Mouse (Mus musculus) lung, adult 2 months (tissue): Measurements from ENCODE around the gene Olfr222. TPM values are rescaled to one million over a fixed set of nuclear protein-coding genes. Genes with fewer than 3 reads are reported as not detected.

ENCODE experiments used
- DNase-seq: peaks from one replicate; pipeline ENCODE4 v3.0.0; 2022
- H3K4me1 ChIP-seq: fragments of 200-500 bp; 2 replicates; pipeline ENCODE4 v1.6.1; 2011; ENCODE audit warnings: low read length; ENCODE audit not compliant: control insufficient read depth, insufficient read depth
- H3K4me3 ChIP-seq: fragments of 200-500 bp; replicated peaks from 2 replicates; pipeline ENCODE3; 2011; ENCODE audit warnings: low read depth, mild to moderate bottlenecking, control low read depth, low read length; ENCODE audit errors: extremely low read depth
- CTCF ChIP-seq: fragments of 200-500 bp; IDR thresholded peaks from 2 replicates; pipeline ENCODE4 v1.5.1; 2011; ENCODE audit warnings: mild to moderate bottlenecking, low read length, control low read depth; ENCODE audit not compliant: insufficient read depth
- POLR2A ChIP-seq: fragments of 200-500 bp; IDR thresholded peaks from 2 replicates; pipeline ENCODE4 v1.6.1; 2011; ENCODE audit warnings: low read depth, mild to moderate bottlenecking, control low read depth, low read length, borderline replicate concordance; ENCODE audit errors: extremely low read depth
- WGBS: fragments of 180-500 bp; shearing (Covaris S2); methylation state at CpG from one replicate; pipeline ENCODE4 v1.1.7; 2018; 5-methylcytosine and 5-hydroxymethylcytosine counted together
- polyA plus RNA-seq: library from polyadenylated mRNA; depleted of rRNA; stranded (reverse); fragments of >200 nt; gene quantifications from 2 replicates; pipeline ENCODE4 v1.2.3, GENCODE M21; 2012

Gene Olfr222
- polyA plus RNA-seq, 1 experiment, result not detected

GRCm38 (mm10) chr11:59596091-59596490, 20.1 kb upstream of the Olfr222 start:
- no peak for DNase-seq
- Histone ChIP-seq H3K4me1 (no peaks in the 10 kb centered on the region), H3K4me3 (no peak overlapping the region)
- TF ChIP-seq POLR2A (no peak), CTCF (no peak)
- 29% methylated on average over 4 of the region's 4 CpGs for WGBS

- TF ChIP-seq POLR2A (no peak), CTCF (no peak)
- DNase-seq, result no peak
- 82% methylated on average over 6 of the region's 6 CpGs for WGBS
- H3K4me1 ChIP-seq, result no peaks in the 10 kb centered on the region
- H3K4me3 ChIP-seq, result no peak within 1 kb of the TSS
These were observed 17.2 kb upstream of the Olfr222 start, which contains the start of gene Olfr223 for GRCm38 (mm10) chr11:59593189-59593588. Gene Olfr223, minus strand, starts transcription at chr11:59593289.

- DNase-seq, result no peak
- WGBS, result 88% methylated on average over 8 of the region's 8 CpGs
- H3K4me1 ChIP-seq, result no peaks in the 10 kb centered on the region
- TF ChIP-seq CTCF (no peak), POLR2A (no peak)
- H3K4me3 ChIP-seq, result no peak overlapping the region
These were observed 13.5 kb upstream of the Olfr222 start for GRCm38 (mm10) chr11:59589496-59589895.

GRCm38 (mm10) chr11:59584539-59584938, 8.5 kb upstream of the Olfr222 start:
- DNase-seq, result no peak
- WGBS, result 23% methylated on average over 6 of the region's 6 CpGs
- TF ChIP-seq CTCF, result no peak
- TF ChIP-seq POLR2A, result no peak

GRCm38 (mm10) chr11:59575726-59576125, 309 bp downstream of the Olfr222 start:
- no peak for DNase-seq
- no peak overlapping the region for H3K4me3 ChIP-seq
- TF ChIP-seq CTCF, result no peak
- no peak for TF ChIP-seq POLR2A
- H3K4me1 ChIP-seq, result no peaks in the 10 kb centered on the region
- 46% methylated on average over 9 of the region's 9 CpGs for WGBS

More at GRCm38 (mm10) chr11:59584539-59584938, 8.5 kb upstream of the Olfr222 start:
- no peak overlapping the region for H3K4me3 ChIP-seq
- no peaks in the 10 kb centered on the region for H3K4me1 ChIP-seq

GRCm38 (mm10) chr11:59569306-59569705, 6.7 kb downstream of the Olfr222 start:
- no peak for DNase-seq
- 56% methylated on average over 3 of the region's 3 CpGs for WGBS
- Histone ChIP-seq H3K4me1 (no peaks in the 10 kb centered on the region), H3K4me3 (no peak overlapping the region)
- TF ChIP-seq CTCF (peak; percentile 58), POLR2A (no peak)

- DNase-seq, result no peak
- TF ChIP-seq CTCF (no peak), POLR2A (no peak)
- H3K4me3 ChIP-seq, result no peak overlapping the region
- WGBS, result 72% methylated on average over 9 of the region's 9 CpGs
- H3K4me1 ChIP-seq, result no peaks in the 10 kb centered on the region
These were observed 13.2 kb downstream of the Olfr222 start for GRCm38 (mm10) chr11:59562837-59563236.

- no peak for DNase-seq
- WGBS, result 92% methylated on average over 4 of the region's 4 CpGs
- TF ChIP-seq POLR2A (no peak), CTCF (no peak)
- no peaks in the 10 kb centered on the region for H3K4me1 ChIP-seq
- H3K4me3 ChIP-seq, result no peak overlapping the region
These were observed 13.7 kb downstream of the Olfr222 start for GRCm38 (mm10) chr11:59562336-59562735.

- no peaks in the 10 kb centered on the region for H3K4me1 ChIP-seq
- no peak overlapping the region for H3K4me3 ChIP-seq
- 66% methylated on average over 3 of the region's 3 CpGs for WGBS
- no peak for DNase-seq
- TF ChIP-seq CTCF, result no peak
- no peak for TF ChIP-seq POLR2A
These were observed 15.1 kb downstream of the Olfr222 start for GRCm38 (mm10) chr11:59560906-59561305.

GRCm38 (mm10) chr11:59554535-59554934, 21.5 kb downstream of the Olfr222 start:
- no peak for DNase-seq
- Histone ChIP-seq H3K4me1 (no peaks in the 10 kb centered on the region), H3K4me3 (no peak overlapping the region)
- TF ChIP-seq POLR2A (no peak), CTCF (no peak)
- WGBS, result 70% methylated on average over 8 of the region's 8 CpGs
